Mouse (Mus musculus) activated CD4-positive, CD25-positive, alpha-beta regulatory T cell, adult 4 months (primary cell): ENCODE measurements around the gene Adamtsl2. TPM values are rescaled to one million over a fixed set of nuclear protein-coding genes. Genes with fewer than 3 reads are reported as not detected.

Experiments used
- ATAC-seq: one replicate; pipeline ENCODE4 v1.8.0; 2017
- polyA plus RNA-seq, 2 experiments: library from polyadenylated mRNA; unstranded; fragments of 100-300 nt; shearing (Covaris generic); gene quantifications; one replicate each; pipeline ENCODE4 v1.2.1; 2017

The Adamtsl2 gene
- not detected for polyA plus RNA-seq

GRCm38 (mm10) chr2:27079152-27079584 lies at the start of gene Adamtsl2:
Adamtsl2 (plus strand) TSS chr2:27079379.
- no peak for ATAC-seq

GRCm38 (mm10) chr2:27032361-27032760 lies 46.8 kb upstream of the Adamtsl2 start:
- ATAC-seq: no peak

- no peak for ATAC-seq
Observed at GRCm38 (mm10) chr2:27036003-27036402, 43.2 kb upstream of the Adamtsl2 start.

GRCm38 (mm10) chr2:27037008-27037407 lies 42.2 kb upstream of the Adamtsl2 start:
- ATAC-seq: no peak

- ATAC-seq: no peak
Observed at GRCm38 (mm10) chr2:27038596-27038995, 40.6 kb upstream of the Adamtsl2 start.

GRCm38 (mm10) chr2:27039286-27039685 lies 39.9 kb upstream of the Adamtsl2 start:
- ATAC-seq: no peak

GRCm38 (mm10) chr2:27042131-27042844 lies 36.9 kb upstream of the Adamtsl2 start:
- ATAC-seq: no peak

- ATAC-seq: no peak
Observed at GRCm38 (mm10) chr2:27043461-27043860, 35.7 kb upstream of the Adamtsl2 start.

GRCm38 (mm10) chr2:27044166-27044565 lies 35.0 kb upstream of the Adamtsl2 start:
- no peak for ATAC-seq

GRCm38 (mm10) chr2:27044641-27045040 lies 34.5 kb upstream of the Adamtsl2 start:
- ATAC-seq: no peak

GRCm38 (mm10) chr2:27045979-27046770 lies 33.0 kb upstream of the Adamtsl2 start:
- ATAC-seq: no peak

GRCm38 (mm10) chr2:27049408-27049807 lies 29.8 kb upstream of the Adamtsl2 start:
- no peak for ATAC-seq

- no peak for ATAC-seq
Observed at GRCm38 (mm10) chr2:27058251-27058650, 20.9 kb upstream of the Adamtsl2 start.

GRCm38 (mm10) chr2:27058751-27059150 lies 20.4 kb upstream of the Adamtsl2 start:
- no peak for ATAC-seq

GRCm38 (mm10) chr2:27059187-27059586 lies 20.0 kb upstream of the Adamtsl2 start:
- no peak for ATAC-seq

- ATAC-seq: no peak
Observed at GRCm38 (mm10) chr2:27067124-27067523, 12.1 kb upstream of the Adamtsl2 start.

GRCm38 (mm10) chr2:27067996-27068395 lies 11.2 kb upstream of the Adamtsl2 start:
- no peak for ATAC-seq

- ATAC-seq: no peak
Observed at GRCm38 (mm10) chr2:27069646-27070045, 9.5 kb upstream of the Adamtsl2 start.

- no peak for ATAC-seq
Observed at GRCm38 (mm10) chr2:27070247-27070813, 8.8 kb upstream of the Adamtsl2 start.

- no peak for ATAC-seq
Observed at GRCm38 (mm10) chr2:27071137-27071536, 8.0 kb upstream of the Adamtsl2 start.

GRCm38 (mm10) chr2:27071978-27072377 lies 7.2 kb upstream of the Adamtsl2 start, which contains the start of gene Mymk:
Mymk (minus strand) TSS chr2:27072179.
- no peak for ATAC-seq

GRCm38 (mm10) chr2:27073407-27073806 lies 5.8 kb upstream of the Adamtsl2 start:
- no peak for ATAC-seq

GRCm38 (mm10) chr2:27074804-27075203 lies 4.4 kb upstream of the Adamtsl2 start:
- ATAC-seq: no peak
